Mouse (Mus musculus): ENCODE data around the gene Grtp1.

Gene Grtp1

GRCm38 (mm10) chr8:13206290-13206689, 5.9 kb upstream of the Grtp1 start:
- in situ Hi-C loops (cut with MseI, MboI): no loop called here

- in situ Hi-C loops (cut with MseI, MboI): no loop called here
Measured at GRCm38 (mm10) chr8:13205311-13205710, 4.9 kb upstream of the Grtp1 start.

- in situ Hi-C loops (cut with MseI, MboI): no loop called here
Measured at GRCm38 (mm10) chr8:13204371-13205140, 4.1 kb upstream of the Grtp1 start.

GRCm38 (mm10) chr8:13203472-13203871, 3.1 kb upstream of the Grtp1 start:
- in situ Hi-C loops (cut with MseI, MboI): no loop called here

- in situ Hi-C loops (cut with MseI, MboI): no loop called here
Measured at GRCm38 (mm10) chr8:13202806-13203205, 2.4 kb upstream of the Grtp1 start.

- in situ Hi-C loops (cut with MseI, MboI): no loop called here
Measured at GRCm38 (mm10) chr8:13202041-13202440, 1.6 kb upstream of the Grtp1 start.

- in situ Hi-C loops (cut with MseI, MboI): no loop called here
Measured at GRCm38 (mm10) chr8:13201013-13201334, 554 bp upstream of the Grtp1 start.

- in situ Hi-C loops (cut with MseI, MboI): no loop called here
Measured at GRCm38 (mm10) chr8:13199385-13200061, 897 bp downstream of the Grtp1 start.

- in situ Hi-C loops (cut with MseI, MboI): no loop called here
Measured at GRCm38 (mm10) chr8:13197493-13197892, 2.9 kb downstream of the Grtp1 start.

GRCm38 (mm10) chr8:13194818-13195217, 5.6 kb downstream of the Grtp1 start:
- in situ Hi-C loops (cut with MseI, MboI): no loop called here

GRCm38 (mm10) chr8:13190235-13190634, 10.2 kb downstream of the Grtp1 start:
- in situ Hi-C loops (cut with MseI, MboI): no loop called here

- in situ Hi-C loops (cut with MseI, MboI): no loop called here
Measured at GRCm38 (mm10) chr8:13188857-13189256, 11.6 kb downstream of the Grtp1 start.

GRCm38 (mm10) chr8:13188052-13188555, 12.3 kb downstream of the Grtp1 start:
- in situ Hi-C loops (cut with MseI, MboI): no loop called here

- in situ Hi-C loops (cut with MseI, MboI): no loop called here
Measured at GRCm38 (mm10) chr8:13187638-13188037, 12.8 kb downstream of the Grtp1 start.

GRCm38 (mm10) chr8:13187229-13187628, 13.2 kb downstream of the Grtp1 start:
- in situ Hi-C loops (cut with MseI, MboI): no loop called here

- in situ Hi-C loops (cut with MseI, MboI): no loop called here
Measured at GRCm38 (mm10) chr8:13186819-13187218, 13.6 kb downstream of the Grtp1 start.

GRCm38 (mm10) chr8:13181691-13181976, 18.8 kb downstream of the Grtp1 start:
- in situ Hi-C loops (cut with MseI, MboI): no loop called here

- in situ Hi-C loops (cut with MseI, MboI): no loop called here
Measured at GRCm38 (mm10) chr8:13180911-13181690, 19.3 kb downstream of the Grtp1 start.

- in situ Hi-C loops (cut with MseI, MboI): no loop called here
Measured at GRCm38 (mm10) chr8:13180408-13180807, 20.0 kb downstream of the Grtp1 start.

GRCm38 (mm10) chr8:13179948-13180347, 20.5 kb downstream of the Grtp1 start:
- in situ Hi-C loops (cut with MseI, MboI): no loop called here

- in situ Hi-C loops (cut with MseI, MboI): no loop called here
Measured at GRCm38 (mm10) chr8:13179482-13179881, 20.9 kb downstream of the Grtp1 start.

- in situ Hi-C loops (cut with MseI, MboI): no loop called here
Measured at GRCm38 (mm10) chr8:13178137-13178536, 22.3 kb downstream of the Grtp1 start.
